Mouse (Mus musculus) forebrain, embryonic 12.5 days (tissue): ENCODE data around the gene Sorl1. TPM values are rescaled to one million over a fixed set of nuclear protein-coding genes. Genes with fewer than 3 reads are reported as not detected.
A peak's percentile ranks its signal among the peaks of the same experiment; 100 is the strongest.

ENCODE experiments used
- ATAC-seq: fragments of 200-750 bp; cut with Nextera tagmentation; 2 replicates; pipeline ENCODE4 v1.8.0; 2017; ENCODE audit warnings: moderate TSS enrichment; ENCODE audit not compliant: low FRiP score
- H3K27ac ChIP-seq: fragments of 300-500 bp; sonication (generic); 2 replicates; pipeline ENCODE4 v1.5.1; 2016; ENCODE audit warnings: mild to moderate bottlenecking
- H3K27me3 ChIP-seq: fragments of 300-500 bp; sonication (generic); 2 replicates; pipeline ENCODE4 v1.6.1; 2016; ENCODE audit warnings: mild to moderate bottlenecking
- H3K36me3 ChIP-seq: fragments of 300-500 bp; sonication (generic); replicated peaks from 2 replicates; pipeline ENCODE4 v1.6.1; 2016; ENCODE audit warnings: mild to moderate bottlenecking
- H3K4me1 ChIP-seq: fragments of 300-500 bp; sonication (generic); 2 replicates; pipeline ENCODE4 v1.6.1; 2016
- H3K4me2 ChIP-seq: fragments of 300-500 bp; sonication (generic); 2 replicates; pipeline ENCODE4 v1.6.1; 2016; ENCODE audit warnings: mild to moderate bottlenecking, moderate library complexity
- H3K4me3 ChIP-seq: fragments of 300-500 bp; sonication (generic); replicated peaks from 2 replicates; pipeline ENCODE4 v1.5.1; 2016; ENCODE audit warnings: mild to moderate bottlenecking
- H3K9ac ChIP-seq: fragments of 300-500 bp; sonication (generic); 2 replicates; pipeline ENCODE4 v1.6.1; 2016; ENCODE audit warnings: mild to moderate bottlenecking
- H3K9me3 ChIP-seq: fragments of 300-500 bp; sonication (generic); 2 replicates; pipeline ENCODE4 v1.6.1; 2016
- WGBS: fragments of 180-500 bp; shearing (Covaris S2); methylation state at CpG from one replicate; pipeline ENCODE4 v1.1.7; 2016; 5-methylcytosine and 5-hydroxymethylcytosine counted together
- polyA plus RNA-seq: library from polyadenylated mRNA; unstranded; fragments of >200 nt; fragmentation: Nextera tagmentation; extraction: Ambion mirVana; gene quantifications from 2 replicates; pipeline ENCODE4 v1.2.1, GENCODE M21; 2016

The Sorl1 gene
- 8.2 and 11.1 TPM in 2 replicates for polyA plus RNA-seq

DNA sequence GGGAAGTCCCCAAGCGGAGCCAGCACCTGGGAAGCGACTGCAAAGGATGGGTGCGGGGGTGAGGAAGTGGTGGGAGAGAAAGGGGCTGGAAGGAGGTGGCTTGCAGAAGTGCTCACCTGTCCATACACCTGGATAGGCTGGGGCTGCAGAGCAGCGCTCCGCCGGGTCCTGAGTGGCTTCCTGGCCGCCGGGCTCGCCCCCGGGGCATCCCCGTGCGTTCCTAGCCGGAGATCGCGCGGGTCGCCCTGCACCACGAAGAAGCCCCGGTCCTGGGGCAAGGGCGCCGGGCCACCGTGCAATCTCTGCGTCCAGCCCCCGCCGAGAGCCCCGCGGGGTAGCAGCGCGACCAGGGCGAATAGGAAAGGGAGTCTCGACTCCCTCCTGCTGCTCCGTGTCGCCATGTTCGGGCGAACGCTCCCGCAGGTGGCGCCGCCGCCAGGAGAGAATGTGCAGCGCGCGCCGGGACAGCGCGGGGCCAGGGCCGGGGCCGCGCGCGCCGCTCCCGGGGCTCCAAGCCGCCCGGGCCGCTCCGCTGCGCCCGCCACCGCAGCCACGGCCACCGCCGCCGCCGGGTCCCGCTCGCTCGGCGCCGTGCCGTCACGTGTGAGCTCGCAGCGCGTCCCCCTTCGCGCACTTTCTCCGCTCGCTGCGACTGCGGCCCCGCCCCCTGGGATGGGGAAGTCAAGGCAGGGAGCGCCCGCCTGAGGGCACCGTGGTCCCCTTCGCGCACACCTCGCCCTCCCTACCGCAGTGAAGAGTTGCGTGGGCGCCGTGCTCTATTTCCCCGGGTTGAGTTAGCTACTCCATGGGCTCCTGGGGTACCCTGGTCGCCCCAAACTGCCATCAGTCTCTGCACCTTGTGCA is at the start of gene Sorl1:
Sorl1 (minus strand) TSS at position 585 of the 864 bp plus-strand sequence.
- peak within 1 kb of the TSS; percentile 80 for H3K4me2 ChIP-seq
- under 1% methylated on average over 57 of the region's 94 CpGs for WGBS
- H3K9ac ChIP-seq = peak within 1 kb of the TSS; percentile 81
- H3K4me1 ChIP-seq = peaks cover 22% of the 10 kb centered on the region
- no peaks in the 10 kb centered on the region for H3K36me3 ChIP-seq
- peaks cover 21% of the 10 kb centered on the region for H3K27me3 ChIP-seq
- H3K4me3 ChIP-seq = peak within 1 kb of the TSS; percentile 63
- H3K9me3 ChIP-seq = no peaks in the 10 kb centered on the region
- peak; percentile 86 for ATAC-seq
- H3K27ac ChIP-seq = 0 out of 2 replicates have a peak within 1 kb of the TSS, but pooled peaks have one; percentile 19

- ATAC-seq = no peak
- H3K27ac ChIP-seq = no peak overlapping the region
- H3K4me3 ChIP-seq = no peak overlapping the region
- no peak overlapping the region for H3K4me2 ChIP-seq
- H3K27me3 ChIP-seq = no peaks in the 10 kb centered on the region
- no peaks in the 10 kb centered on the region for H3K9me3 ChIP-seq
- H3K9ac ChIP-seq = no peak overlapping the region
- H3K36me3 ChIP-seq = no peaks in the 10 kb centered on the region
- 80% methylated on average over 3 of the region's 3 CpGs for WGBS
- peaks cover 18% of the 10 kb centered on the region for H3K4me1 ChIP-seq
These were observed 49.7 kb upstream of the Sorl1 start for GRCm38 (mm10) chr9:42173781-42174180.

- Histone ChIP-seq H3K36me3 (no peaks in the 10 kb centered on the region), H3K4me3 (no peak overlapping the region), H3K27me3 (no peaks in the 10 kb centered on the region), H3K4me1 (peaks cover 5% of the 10 kb centered on the region), H3K27ac (no peak overlapping the region), H3K9ac (no peak overlapping the region), H3K4me2 (no peak overlapping the region), H3K9me3 (peaks cover 4% of the 10 kb centered on the region; the same call in 1 of the 2 replicates)
- no peak for ATAC-seq
- WGBS = 91% methylated on average over 8 of the region's 8 CpGs
These were observed 45.4 kb upstream of the Sorl1 start for GRCm38 (mm10) chr9:42169491-42169890.

DNA sequence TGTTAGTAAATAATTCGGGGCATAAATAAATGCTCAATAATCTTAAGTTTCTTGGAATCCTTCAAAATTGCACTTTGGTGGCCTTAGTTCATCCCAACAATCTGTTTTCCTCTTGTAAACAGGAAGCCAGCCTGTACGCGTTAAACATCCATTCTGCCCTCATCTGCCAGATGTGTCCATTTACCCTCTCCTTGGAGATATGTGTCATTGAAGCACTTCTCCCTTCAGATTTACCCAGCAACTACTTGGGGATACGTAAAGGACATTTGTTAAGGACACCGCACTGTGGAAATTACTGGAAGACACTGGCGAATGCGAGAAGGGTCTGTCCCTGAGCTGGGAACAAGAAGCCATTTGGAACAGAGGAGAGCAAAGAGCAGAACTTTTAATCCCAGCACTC is 44.9 kb upstream of the Sorl1 start:
- Histone ChIP-seq H3K27me3 (no peaks in the 10 kb centered on the region), H3K9ac (no peak overlapping the region), H3K27ac (no peak overlapping the region), H3K4me3 (no peak overlapping the region), H3K9me3 (peaks cover 4% of the 10 kb centered on the region; the same call in 1 of the 2 replicates), H3K4me1 (0 out of 2 replicates have a peak, but pooled peaks cover under 1% of the 10 kb centered on the region), H3K36me3 (no peaks in the 10 kb centered on the region), H3K4me2 (no peak overlapping the region)
- 94% methylated on average over 7 of the region's 7 CpGs for WGBS
- ATAC-seq = no peak

DNA sequence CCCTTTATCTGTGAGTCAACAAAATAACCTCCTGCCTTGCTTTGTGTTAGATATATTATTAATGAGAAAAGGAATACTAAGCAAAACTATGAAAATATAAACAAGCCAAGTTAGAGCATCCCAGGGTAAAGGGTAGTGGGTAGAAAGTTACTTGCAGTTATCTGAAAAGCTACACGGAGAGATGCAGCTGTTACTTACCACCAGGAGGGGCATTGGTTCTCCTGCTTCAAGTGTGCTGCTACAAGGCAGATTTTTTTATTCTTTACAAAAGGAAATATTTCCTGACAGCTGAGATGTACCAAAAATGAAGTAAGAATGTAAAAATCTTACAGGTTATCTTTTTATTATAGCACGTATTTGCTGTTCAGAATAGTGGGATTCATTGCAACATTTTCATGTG is 40.8 kb upstream of the Sorl1 start:
- H3K9me3 ChIP-seq = peaks cover 4% of the 10 kb centered on the region; the same call in 1 of the 2 replicates
- H3K27me3 ChIP-seq = no peaks in the 10 kb centered on the region
- no peak overlapping the region for H3K27ac ChIP-seq
- H3K4me1 ChIP-seq = no peaks in the 10 kb centered on the region
- H3K4me2 ChIP-seq = no peak overlapping the region
- ATAC-seq = no peak
- H3K4me3 ChIP-seq = no peak overlapping the region
- H3K9ac ChIP-seq = no peak overlapping the region
- WGBS = 79% methylated on average over 2 of the region's 2 CpGs
- no peaks in the 10 kb centered on the region for H3K36me3 ChIP-seq

- H3K9me3 ChIP-seq = peaks cover 4% of the 10 kb centered on the region; the same call in 1 of the 2 replicates
- H3K4me1 ChIP-seq = no peaks in the 10 kb centered on the region
- WGBS = 89% methylated on average over 4 of the region's 4 CpGs
- H3K36me3 ChIP-seq = no peaks in the 10 kb centered on the region
- H3K9ac ChIP-seq = no peak overlapping the region
- H3K4me2 ChIP-seq = no peak overlapping the region
- H3K27ac ChIP-seq = no peak overlapping the region
- H3K27me3 ChIP-seq = no peaks in the 10 kb centered on the region
- no peak overlapping the region for H3K4me3 ChIP-seq
- ATAC-seq = no peak
These were observed 38.9 kb upstream of the Sorl1 start for GRCm38 (mm10) chr9:42163011-42163410.

- H3K27ac ChIP-seq = no peak overlapping the region
- no peaks in the 10 kb centered on the region for H3K9me3 ChIP-seq
- no peaks in the 10 kb centered on the region for H3K4me1 ChIP-seq
- ATAC-seq = no peak
- H3K4me2 ChIP-seq = no peak overlapping the region
- no peaks in the 10 kb centered on the region for H3K27me3 ChIP-seq
- no peaks in the 10 kb centered on the region for H3K36me3 ChIP-seq
- 75% methylated on average over 5 of the region's 5 CpGs for WGBS
- no peak overlapping the region for H3K9ac ChIP-seq
- no peak overlapping the region for H3K4me3 ChIP-seq
These were observed 35.3 kb upstream of the Sorl1 start for GRCm38 (mm10) chr9:42159376-42159775.

DNA sequence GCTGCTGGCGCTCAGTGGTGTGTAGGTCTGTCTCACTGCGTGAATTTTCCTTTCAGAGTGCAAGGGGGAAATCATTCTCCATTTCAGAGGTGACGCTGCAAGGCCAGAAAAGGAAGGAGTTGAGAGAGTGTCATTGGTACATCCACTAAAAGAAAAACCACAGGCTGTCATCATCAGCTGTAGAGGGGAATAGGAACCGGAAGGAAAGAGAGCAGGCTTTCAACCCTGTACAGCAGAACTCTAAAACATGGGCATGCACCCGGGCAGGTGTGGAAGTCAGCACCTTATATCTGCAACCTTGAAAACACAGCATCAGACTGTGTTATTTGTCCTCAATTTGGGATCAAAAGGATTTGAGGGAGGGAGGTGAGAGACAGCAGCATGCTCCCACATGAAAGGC is 34.6 kb upstream of the Sorl1 start:
- Histone ChIP-seq H3K4me3 (no peak overlapping the region), H3K9ac (no peak overlapping the region), H3K4me2 (no peak overlapping the region), H3K27ac (no peak overlapping the region), H3K9me3 (no peaks in the 10 kb centered on the region), H3K36me3 (no peaks in the 10 kb centered on the region), H3K4me1 (no peaks in the 10 kb centered on the region), H3K27me3 (no peaks in the 10 kb centered on the region)
- ATAC-seq = no peak
- 81% methylated on average over 5 of the region's 5 CpGs for WGBS

GRCm38 (mm10) chr9:42157981-42158380 is 33.9 kb upstream of the Sorl1 start:
- no peak for ATAC-seq
- no peak overlapping the region for H3K27ac ChIP-seq

DNA sequence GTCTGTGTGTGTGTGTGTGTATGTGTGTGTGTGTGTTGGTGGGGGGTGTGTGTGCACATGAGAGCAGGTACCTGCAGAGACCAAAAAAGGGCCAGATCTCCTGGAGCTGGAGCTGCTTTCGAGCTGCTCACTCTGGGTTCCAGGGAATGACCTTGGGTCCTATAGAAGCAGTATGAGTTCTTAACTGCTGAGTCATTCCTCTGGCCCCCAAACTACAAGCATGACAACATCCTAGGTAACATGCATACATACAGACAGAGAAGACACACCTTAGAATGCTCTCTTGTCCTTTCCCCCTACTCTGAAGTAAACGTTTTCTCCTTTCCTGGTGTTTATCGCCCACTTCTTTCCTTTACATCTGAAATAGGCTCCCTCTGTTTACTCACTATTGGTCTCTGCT is 32.5 kb upstream of the Sorl1 start:
- no peak overlapping the region for H3K4me2 ChIP-seq
- ATAC-seq = no peak
- H3K36me3 ChIP-seq = no peaks in the 10 kb centered on the region
- H3K4me1 ChIP-seq = no peaks in the 10 kb centered on the region
- no peaks in the 10 kb centered on the region for H3K27me3 ChIP-seq
- no peaks in the 10 kb centered on the region for H3K9me3 ChIP-seq
- no peak overlapping the region for H3K9ac ChIP-seq
- no peak overlapping the region for H3K4me3 ChIP-seq
- 79% methylated on average over 3 of the region's 3 CpGs for WGBS
- H3K27ac ChIP-seq = no peak overlapping the region

More at GRCm38 (mm10) chr9:42157981-42158380, 33.9 kb upstream of the Sorl1 start:
- H3K9me3 ChIP-seq = no peaks in the 10 kb centered on the region
- H3K9ac ChIP-seq = no peak overlapping the region
- no peaks in the 10 kb centered on the region for H3K36me3 ChIP-seq
- H3K4me1 ChIP-seq = no peaks in the 10 kb centered on the region
- no peak overlapping the region for H3K4me3 ChIP-seq
- no peaks in the 10 kb centered on the region for H3K27me3 ChIP-seq
- WGBS = 81% methylated on average over 5 of the region's 5 CpGs
- no peak overlapping the region for H3K4me2 ChIP-seq

DNA sequence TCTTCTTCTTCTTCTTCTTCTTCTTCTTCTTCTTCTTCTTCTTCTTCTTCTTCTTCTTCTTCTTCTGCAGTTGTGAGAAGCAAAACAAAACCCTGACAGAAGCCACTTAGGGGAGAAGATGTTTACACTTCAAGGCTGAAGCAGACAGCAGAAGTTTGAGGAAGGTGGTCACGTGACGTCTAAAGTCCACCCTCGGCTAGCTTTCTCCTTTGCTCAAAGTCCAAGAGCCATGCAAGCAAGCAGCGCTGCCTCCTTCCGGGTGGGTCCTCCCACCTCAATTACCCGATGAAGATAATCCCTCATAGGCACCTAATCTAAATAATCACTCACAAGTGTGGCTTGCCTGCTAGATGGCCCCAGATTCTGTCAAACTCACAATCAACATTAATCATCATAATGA is 30.6 kb upstream of the Sorl1 start:
- no peaks in the 10 kb centered on the region for H3K9me3 ChIP-seq
- H3K27me3 ChIP-seq = no peaks in the 10 kb centered on the region
- no peaks in the 10 kb centered on the region for H3K36me3 ChIP-seq
- H3K4me3 ChIP-seq = no peak overlapping the region
- H3K4me1 ChIP-seq = peaks cover 4% of the 10 kb centered on the region; the same call in 1 of the 2 replicates
- ATAC-seq = no peak
- H3K27ac ChIP-seq = no peak overlapping the region
- no peak overlapping the region for H3K9ac ChIP-seq
- 90% methylated on average over 6 of the region's 6 CpGs for WGBS
- H3K4me2 ChIP-seq = no peak overlapping the region

GRCm38 (mm10) chr9:42148816-42149215 is 24.7 kb upstream of the Sorl1 start:
- H3K36me3 ChIP-seq = no peaks in the 10 kb centered on the region
- H3K27ac ChIP-seq = no peak overlapping the region
- no peak overlapping the region for H3K9ac ChIP-seq
- H3K4me1 ChIP-seq = peaks cover 7% of the 10 kb centered on the region
- WGBS = 87% methylated on average over 6 of the region's 6 CpGs
- H3K9me3 ChIP-seq = no peaks in the 10 kb centered on the region
- no peak for ATAC-seq
- no peak overlapping the region for H3K4me3 ChIP-seq
- H3K4me2 ChIP-seq = no peak overlapping the region
- no peaks in the 10 kb centered on the region for H3K27me3 ChIP-seq

- Histone ChIP-seq H3K9ac (no peak overlapping the region), H3K36me3 (no peaks in the 10 kb centered on the region), H3K4me1 (peaks cover 7% of the 10 kb centered on the region), H3K27ac (no peak overlapping the region), H3K9me3 (no peaks in the 10 kb centered on the region), H3K27me3 (no peaks in the 10 kb centered on the region), H3K4me2 (no peak overlapping the region), H3K4me3 (no peak overlapping the region)
- no peak; the same call in 1 of the 2 replicates for ATAC-seq
- 41% methylated on average over 4 of the region's 4 CpGs for WGBS
These were observed 23.9 kb upstream of the Sorl1 start for GRCm38 (mm10) chr9:42148036-42148435.
